Mouse (Mus musculus) ES-E14 (cell line): ENCODE data around the gene E130309D02Rik. TPM values are rescaled to one million over a fixed set of nuclear protein-coding genes. Genes with fewer than 3 reads are reported as not detected.
A peak's percentile ranks its signal among the peaks of the same experiment; 100 is the strongest.

ENCODE experiments used
- DNase-seq: peaks from one replicate; pipeline ENCODE4 v3.0.0-alpha.2; 2013; ENCODE audit warnings: low read depth, low spot score
- H3K27ac ChIP-seq: 2 replicates; pipeline ENCODE4 v1.5.1; 2012; ENCODE audit warnings: low read depth, mild to moderate bottlenecking, low read length, moderate library complexity, mixed read lengths; ENCODE audit not compliant: poor library complexity, insufficient read depth, severe bottlenecking
- H3K36me3 ChIP-seq: 2 replicates; pipeline ENCODE4 v1.6.1; 2012; ENCODE audit warnings: mild to moderate bottlenecking, low read length, moderate library complexity, mixed read lengths; ENCODE audit not compliant: control insufficient read depth, poor library complexity, insufficient read depth, severe bottlenecking
- H3K4me1 ChIP-seq, 2 experiments: fragments of 150-350 bp in 1 of 2; sonication (generic) in 1 of 2; 2 replicates each; pipeline ENCODE4 v1.6.1; 2012; ENCODE audit warnings: low read length in 2 of 2, mild to moderate bottlenecking in 1 of 2, mixed read lengths in 1 of 2; ENCODE audit not compliant: control insufficient read depth in 2 of 2, insufficient read depth in 2 of 2, poor library complexity in 1 of 2
- H3K4me3 ChIP-seq, 2 experiments: fragments of 150-350 bp in 1 of 2; sonication (generic) in 1 of 2; 2 replicates each; pipeline ENCODE4 v1.5.1; 2012; ENCODE audit warnings: low read length in 2 of 2, low read depth in 1 of 2, mild to moderate bottlenecking in 1 of 2, mixed read lengths in 1 of 2; ENCODE audit not compliant: insufficient read depth in 1 of 2, poor library complexity in 1 of 2, severe bottlenecking in 1 of 2
- H3K9ac ChIP-seq: 2 replicates; pipeline ENCODE4 v1.6.1; 2012; ENCODE audit warnings: low read depth, mild to moderate bottlenecking, low read length, mixed read lengths; ENCODE audit not compliant: poor library complexity, insufficient read depth, severe bottlenecking
- H3K9me3 ChIP-seq: fragments of 150-350 bp; sonication (generic); 2 replicates; pipeline ENCODE4 v1.6.1; 2012; ENCODE audit warnings: low read depth, mild to moderate bottlenecking, low read length; ENCODE audit not compliant: control insufficient read depth, insufficient read depth
- CHD2 ChIP-seq: IDR thresholded peaks from 2 replicates; pipeline ENCODE4 v1.6.1; 2014; ENCODE audit warnings: mild to moderate bottlenecking, low read depth, low read length, inconsistent platforms
- HCFC1 ChIP-seq: IDR thresholded peaks from 2 replicates; pipeline ENCODE4 v1.6.1; 2012; ENCODE audit warnings: low read length, inconsistent platforms, borderline replicate concordance; ENCODE audit not compliant: insufficient read depth
- MAFK ChIP-seq: IDR thresholded peaks from 2 replicates; pipeline ENCODE4 v1.6.1; 2014; ENCODE audit warnings: mild to moderate bottlenecking, low read depth, low read length, inconsistent platforms; ENCODE audit not compliant: insufficient read depth
- ZC3H11A ChIP-seq: IDR thresholded peaks from 2 replicates; pipeline ENCODE4 v1.6.1; 2012; ENCODE audit warnings: low read depth, mild to moderate bottlenecking, inconsistent platforms, low read length, borderline replicate concordance
- ZNF384 ChIP-seq: IDR thresholded peaks from 2 replicates; pipeline ENCODE4 v1.6.1; 2012; ENCODE audit warnings: low read depth, low read length, inconsistent platforms
- in situ Hi-C, 2 experiments: fragments of 600-800 bp; cut with MboI; formaldehyde crosslinking; loops; one replicate each; pipeline ENCODE4 v1.15.1; 2025; ENCODE audit warnings: low sequenced_read_pairs in 2 of 2, inconsistent platforms in 1 of 2; ENCODE audit not compliant: unreplicated experiment in 2 of 2
- total RNA-seq: library from RNA; depleted of rRNA; stranded (reverse); fragments of 300-350 nt; gene quantifications from 2 replicates; pipeline ENCODE4 v1.2.3, GENCODE M21; 2012

E130309D02Rik gene
- total RNA-seq, 1 experiment = 17.9 TPM

DNA sequence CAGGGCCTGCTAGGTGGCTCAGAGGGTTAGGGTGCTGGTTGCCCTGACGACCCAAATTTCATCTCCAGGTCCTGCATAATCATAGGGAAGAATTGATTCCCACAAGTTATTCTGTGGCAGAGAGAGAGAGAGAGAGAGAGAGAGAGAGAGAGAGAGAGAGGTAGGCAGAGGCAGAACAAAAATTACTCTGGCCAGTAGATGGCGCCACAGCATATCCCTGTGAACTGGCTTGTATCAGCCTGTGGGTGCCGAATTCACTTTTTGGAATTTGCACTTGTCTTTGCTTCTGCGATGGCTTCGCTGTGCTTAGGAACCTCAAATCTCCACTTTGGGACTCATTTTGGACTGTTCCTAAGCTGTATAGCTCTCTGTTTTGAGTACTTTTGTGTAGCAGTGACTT lies 18.7 kb upstream of the E130309D02Rik start:
- Histone ChIP-seq H3K9me3 (no peaks in the 10 kb centered on the region), H3K27ac (no peak overlapping the region), H3K4me3 (0 out of 4 replicates have a peak overlapping the region, but pooled peaks of 1 of the 2 experiments have one; percentile 26), H3K9ac (no peak overlapping the region), H3K4me1 (peaks cover 2 to 5% of the 10 kb centered on the region in 2 experiments; a peak in 1 of 4 replicates), H3K36me3 (no peaks in the 10 kb centered on the region)
- DNase-seq = peak; percentile 63
- in situ Hi-C loops = no loop called here
- TF ChIP-seq ZC3H11A (0 out of 2 replicates have a peak, but pooled peaks have one; percentile 12), ZNF384 (no peak), MAFK (no peak)

DNA sequence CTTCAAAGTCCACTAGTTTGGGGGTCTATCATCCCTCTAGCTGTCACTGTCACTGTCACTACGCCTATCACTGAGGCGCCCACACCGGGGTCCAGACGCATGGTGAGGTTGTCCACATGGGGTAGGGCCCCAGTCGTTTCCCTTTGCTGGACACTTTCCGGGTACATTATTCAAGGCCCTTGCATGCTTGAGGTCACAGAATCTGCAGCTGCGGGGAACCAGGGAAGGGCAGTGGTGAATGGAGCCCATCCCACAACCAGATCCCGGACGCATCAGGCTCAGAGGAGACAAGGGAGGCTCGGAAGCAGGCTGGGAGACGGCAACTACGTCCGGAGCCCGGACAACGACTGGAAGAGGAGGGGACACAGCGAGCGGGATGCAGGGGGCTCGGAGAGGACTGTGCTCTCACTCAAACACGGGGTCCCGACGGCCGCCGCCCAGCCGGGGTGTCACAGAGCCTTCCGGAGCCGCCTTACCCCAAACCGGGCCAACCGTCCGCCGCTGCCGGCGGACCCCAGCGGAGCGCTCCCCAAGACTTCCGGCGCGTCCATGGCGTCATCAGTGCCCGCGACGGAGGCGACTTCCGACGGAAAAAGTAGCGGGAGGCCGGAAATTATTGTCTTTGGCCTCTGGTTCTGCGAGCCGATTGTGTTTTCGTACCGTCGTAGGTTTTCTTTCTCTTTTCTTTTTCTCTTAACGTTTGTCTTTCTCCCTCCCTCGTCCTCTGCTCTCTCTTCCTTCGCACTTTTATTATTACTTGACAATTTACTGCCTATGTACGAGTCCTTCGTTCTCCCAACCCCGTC lies 13.7 kb upstream of the E130309D02Rik start, which contains the start of gene Zdhhc4:
TSS of gene Zdhhc4 (minus strand) at position 567 of the 806 bp plus-strand sequence.
- TF ChIP-seq HCFC1 (peak; percentile 87), CHD2 (no peak)
- no peak within 1 kb of the TSS for H3K27ac ChIP-seq
- H3K9ac ChIP-seq = peak within 1 kb of the TSS; percentile 94
- no peaks in the 10 kb centered on the region for H3K9me3 ChIP-seq
- peaks cover 2 to 5% of the 10 kb centered on the region in 2 experiments; a peak in 1 of 4 replicates for H3K4me1 ChIP-seq
- in situ Hi-C loops = no loop called here
- DNase-seq = peak; percentile 69
- H3K4me3 ChIP-seq = peak within 1 kb of the TSS; percentile 96 to 98
- H3K36me3 ChIP-seq = peaks cover 13% of the 10 kb centered on the region

DNA sequence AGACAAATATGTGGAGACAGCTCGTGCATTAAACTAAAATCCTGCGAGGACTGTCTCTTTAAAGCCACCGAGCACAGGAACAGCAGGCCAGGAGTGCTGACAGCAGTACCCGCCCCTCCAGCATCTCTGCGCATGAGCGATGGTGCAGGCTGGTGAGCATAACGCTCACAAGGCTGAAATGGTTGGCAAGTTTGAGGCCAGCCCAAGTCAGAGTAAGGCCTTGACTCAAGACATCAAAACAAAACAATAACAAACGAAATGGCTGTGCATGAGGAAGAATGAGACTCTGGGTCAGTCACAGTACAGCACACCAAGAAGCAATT lies 2.1 kb upstream of the E130309D02Rik start:
- H3K27ac ChIP-seq = no peak overlapping the region
- DNase-seq = no peak
- H3K36me3 ChIP-seq = peaks cover 22% of the 10 kb centered on the region; the same call in 1 of the 2 replicates
- H3K4me1 ChIP-seq = peaks cover 0 to 6% of the 10 kb centered on the region in 2 experiments; a peak in 2 of 4 replicates
- in situ Hi-C loops = no loop called here
- no peak overlapping the region for H3K9ac ChIP-seq
- no peak for TF ChIP-seq HCFC1
- TF ChIP-seq MAFK = no peak
- no peak for TF ChIP-seq CHD2
- no peak for TF ChIP-seq ZNF384
- no peak for TF ChIP-seq ZC3H11A
- H3K4me3 ChIP-seq = no peak overlapping the region
- H3K9me3 ChIP-seq = no peaks in the 10 kb centered on the region

DNA sequence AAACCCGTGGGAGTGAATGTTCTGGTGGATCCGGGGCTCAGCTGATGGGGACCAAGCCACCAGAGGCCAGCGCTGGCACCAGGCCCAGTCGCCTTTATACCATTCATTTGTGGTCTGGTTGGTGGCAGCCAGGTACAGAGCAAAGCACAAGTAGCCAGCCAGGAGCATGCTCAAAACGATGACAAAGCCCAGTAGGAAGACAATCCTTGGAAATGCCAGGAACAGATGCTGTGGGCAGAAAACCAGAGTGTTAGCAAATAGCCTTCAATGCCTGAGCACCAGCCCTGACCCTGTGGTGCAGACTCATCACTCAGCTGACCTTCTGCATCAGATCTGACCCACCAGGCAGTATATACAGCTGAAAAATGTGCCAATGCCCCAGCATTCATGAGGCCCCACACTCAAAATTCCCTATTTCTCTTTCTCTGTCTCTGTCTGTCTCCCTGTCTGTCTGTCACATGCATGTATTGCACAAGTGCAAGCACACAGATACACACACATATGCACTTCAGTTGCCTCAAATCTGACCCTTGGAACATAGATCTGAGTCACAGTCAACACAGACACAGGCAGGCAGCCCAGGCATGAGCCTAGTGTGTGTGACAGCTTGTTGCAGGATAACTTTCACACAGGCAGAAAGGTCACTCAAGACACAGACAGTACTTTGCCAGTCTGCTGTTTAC lies 1.6 kb upstream of the E130309D02Rik start:
- Histone ChIP-seq H3K9me3 (no peaks in the 10 kb centered on the region), H3K4me3 (no peak overlapping the region), H3K36me3 (peaks cover 23% of the 10 kb centered on the region), H3K9ac (no peak overlapping the region), H3K4me1 (peaks cover 0 to 7% of the 10 kb centered on the region in 2 experiments; a peak in 2 of 4 replicates), H3K27ac (no peak overlapping the region)
- no peak for DNase-seq
- in situ Hi-C loops = no loop called here
- TF ChIP-seq MAFK = no peak
- TF ChIP-seq CHD2 = no peak
- TF ChIP-seq HCFC1 = no peak
- no peak for TF ChIP-seq ZNF384
- TF ChIP-seq ZC3H11A = no peak
